Mouse (Mus musculus) thymus, adult 2 months (tissue): Measurements from ENCODE around the gene Zbtb49.

Experiments
- CTCF ChIP-seq: fragments of 200-500 bp; IDR thresholded peaks from 2 replicates; pipeline ENCODE4 v1.5.1; 2012; ENCODE audit warnings: mild to moderate bottlenecking, control low read depth, low read length, moderate library complexity, borderline replicate concordance; ENCODE audit not compliant: control insufficient read depth, poor library complexity, insufficient read depth; ENCODE audit errors: extremely low read depth
- POLR2A ChIP-seq: fragments of 200-500 bp; IDR thresholded peaks from 2 replicates; pipeline ENCODE4 v1.6.1; 2012; ENCODE audit warnings: mild to moderate bottlenecking, low read length, control low read depth, moderate library complexity; ENCODE audit not compliant: control insufficient read depth, poor library complexity, insufficient read depth; ENCODE audit errors: extremely low read depth

DNA sequence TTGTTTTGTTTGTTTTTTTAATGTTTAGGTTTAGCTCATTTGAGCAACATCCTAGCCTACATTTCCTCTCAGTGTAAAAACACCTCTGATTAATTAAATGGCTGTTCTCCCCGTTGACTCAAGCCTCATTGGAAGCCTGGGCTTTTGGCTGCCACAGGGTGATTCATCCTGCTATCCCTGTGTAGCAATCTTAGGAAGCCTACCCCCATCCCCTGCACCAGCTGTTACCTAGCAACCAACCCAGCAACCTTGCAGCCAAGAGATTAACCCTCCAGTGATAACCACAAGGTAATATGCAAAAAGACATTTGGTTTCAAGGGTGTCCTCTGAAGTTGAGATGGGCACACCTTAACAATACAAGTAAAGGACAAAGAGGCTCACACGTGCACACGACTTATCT, 69.0 kb downstream of the Zbtb49 start:
- no peak for TF ChIP-seq POLR2A
- TF ChIP-seq CTCF, result no peak
